Mouse (Mus musculus) E14TG2a.4 (cell line): ENCODE results near the gene Ibsp.

Source experiments
- H3K27me3 ChIP-seq: 2 replicates; pipeline ENCODE4 v1.6.1; 2014; ENCODE audit warnings: low read length, control low read depth; ENCODE audit not compliant: insufficient read depth
- H3K36me3 ChIP-seq: 2 replicates; pipeline ENCODE4 v1.6.1; 2014; ENCODE audit warnings: low read length, control low read depth; ENCODE audit not compliant: insufficient read depth
- H3K4me1 ChIP-seq: replicated peaks from 2 replicates; pipeline ENCODE4 v1.6.1; 2014; ENCODE audit warnings: low read depth, low read length, control low read depth
- H3K4me3 ChIP-seq: replicated peaks from 2 replicates; pipeline ENCODE4 v1.5.1; 2014; ENCODE audit warnings: mild to moderate bottlenecking, low read length
- H3K9me3 ChIP-seq: 2 replicates; pipeline ENCODE4 v1.6.1; 2014; ENCODE audit warnings: low read length, control low read depth
- CTCF ChIP-seq: conservative IDR thresholded peaks from 2 replicates; pipeline ENCODE4 v1.5.1; 2014; ENCODE audit warnings: low read length
- NANOG ChIP-seq: IDR thresholded peaks from 2 replicates; pipeline ENCODE4 v1.6.1; 2014; ENCODE audit warnings: borderline replicate concordance, low read length, mixed read lengths
- POU5F1 ChIP-seq: IDR thresholded peaks from 2 replicates; pipeline ENCODE4 v1.6.1; 2014; ENCODE audit warnings: low read length, borderline replicate concordance

The Ibsp gene

GRCm38 (mm10) chr5:104298994-104299393 lies at the start of gene Ibsp:
TSS of gene Ibsp (plus strand) at chr5:104299171.
- TF ChIP-seq CTCF = no peak

GRCm38 (mm10) chr5:104251811-104252210 lies 47.2 kb upstream of the Ibsp start:
- Histone ChIP-seq H3K9me3 (no peaks in the 10 kb centered on the region), H3K4me3 (no peak overlapping the region), H3K27me3 (no peaks in the 10 kb centered on the region), H3K36me3 (no peaks in the 10 kb centered on the region), H3K4me1 (no peaks in the 10 kb centered on the region)
- TF ChIP-seq POU5F1 (no peak), NANOG (no peak), CTCF (no peak)

More at GRCm38 (mm10) chr5:104298994-104299393, at the start of gene Ibsp:
- Histone ChIP-seq H3K9me3 (peaks cover 3% of the 10 kb centered on the region; the same call in 1 of the 2 replicates), H3K4me3 (no peak within 1 kb of the TSS), H3K4me1 (no peaks in the 10 kb centered on the region), H3K36me3 (no peaks in the 10 kb centered on the region), H3K27me3 (no peaks in the 10 kb centered on the region)

- Histone ChIP-seq H3K9me3 (no peaks in the 10 kb centered on the region), H3K27me3 (no peaks in the 10 kb centered on the region), H3K4me1 (no peaks in the 10 kb centered on the region), H3K4me3 (no peak overlapping the region), H3K36me3 (no peaks in the 10 kb centered on the region)
- TF ChIP-seq NANOG = no peak
- no peak for TF ChIP-seq POU5F1
- no peak for TF ChIP-seq CTCF
These were observed 42.4 kb upstream of the Ibsp start for GRCm38 (mm10) chr5:104256585-104256984.

DNA sequence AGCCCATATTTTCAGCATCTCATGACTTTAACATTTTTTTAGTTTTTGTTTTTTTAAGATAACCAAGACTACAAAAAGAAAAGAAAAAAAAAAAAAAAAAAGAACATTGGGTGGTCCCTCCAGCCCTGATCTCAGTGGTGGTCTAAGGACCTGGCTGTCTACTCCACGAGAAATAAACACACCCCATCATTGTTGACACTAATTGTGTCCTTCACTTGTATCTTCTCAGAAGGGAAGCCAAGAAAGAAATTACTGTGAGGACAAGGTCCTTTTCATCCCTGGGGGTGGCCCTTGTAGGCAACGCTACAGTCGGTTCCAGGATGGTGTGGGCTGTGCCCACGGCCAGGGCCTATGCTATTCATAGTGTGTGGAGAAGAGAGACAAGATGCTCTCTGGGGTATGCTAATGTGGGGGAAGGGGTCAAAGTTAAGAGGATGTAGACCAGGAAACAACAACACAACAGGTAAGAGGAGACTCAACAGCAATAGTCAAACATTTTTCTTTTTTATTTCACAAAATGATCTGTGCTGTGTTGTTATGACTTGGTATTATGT lies 37.0 kb upstream of the Ibsp start:
- Histone ChIP-seq H3K4me3 (no peak overlapping the region), H3K27me3 (no peaks in the 10 kb centered on the region), H3K36me3 (no peaks in the 10 kb centered on the region), H3K9me3 (no peaks in the 10 kb centered on the region), H3K4me1 (no peaks in the 10 kb centered on the region)
- no peak for TF ChIP-seq POU5F1
- TF ChIP-seq NANOG = no peak
- TF ChIP-seq CTCF = no peak

DNA sequence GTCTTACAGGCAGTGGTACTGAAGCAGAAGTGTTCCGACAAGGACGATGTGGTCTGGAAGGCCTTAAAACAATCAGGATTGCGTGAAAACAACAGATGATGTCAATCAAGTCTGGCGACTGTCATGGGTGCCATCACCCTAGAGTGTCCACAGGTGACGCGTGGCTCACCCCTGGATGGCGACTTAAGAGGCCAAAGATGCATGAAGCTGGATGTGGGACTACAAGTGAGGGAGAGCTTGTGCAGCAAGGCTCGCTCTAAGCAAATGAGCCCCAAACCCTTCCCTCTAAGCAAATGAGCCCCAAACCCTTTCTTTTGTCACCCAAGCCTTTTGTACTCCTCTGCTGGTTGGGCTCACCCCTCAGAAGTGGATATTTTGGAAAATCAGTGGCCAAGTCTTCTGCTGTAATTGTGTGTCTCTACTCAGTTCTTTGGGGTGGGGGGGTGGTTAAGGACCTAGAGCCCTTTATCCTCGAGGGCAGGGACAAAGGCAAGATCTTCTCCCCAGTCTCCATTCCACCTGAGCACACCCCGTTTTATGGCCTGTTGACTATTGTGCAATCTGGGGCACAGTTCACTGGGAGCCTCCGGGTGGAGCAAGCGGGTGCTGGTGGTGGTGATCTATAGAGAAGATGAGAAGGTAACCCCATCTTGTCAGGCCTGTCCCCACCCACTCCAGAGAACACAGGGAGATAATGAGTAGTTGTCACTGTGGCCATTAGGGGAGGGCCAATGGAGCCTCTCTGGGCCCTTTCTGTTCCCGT lies 35.8 kb upstream of the Ibsp start:
- Histone ChIP-seq H3K9me3 (no peaks in the 10 kb centered on the region), H3K4me1 (no peaks in the 10 kb centered on the region), H3K4me3 (no peak overlapping the region), H3K27me3 (no peaks in the 10 kb centered on the region), H3K36me3 (no peaks in the 10 kb centered on the region)
- no peak for TF ChIP-seq NANOG
- no peak for TF ChIP-seq CTCF
- no peak for TF ChIP-seq POU5F1

- H3K27me3 ChIP-seq = no peaks in the 10 kb centered on the region
- H3K36me3 ChIP-seq = no peaks in the 10 kb centered on the region
- no peak overlapping the region for H3K4me3 ChIP-seq
- no peaks in the 10 kb centered on the region for H3K4me1 ChIP-seq
- peaks cover 6% of the 10 kb centered on the region; the same call in 1 of the 2 replicates for H3K9me3 ChIP-seq
- TF ChIP-seq CTCF = no peak
- TF ChIP-seq NANOG = no peak
- no peak for TF ChIP-seq POU5F1
These were observed 4.8 kb upstream of the Ibsp start for GRCm38 (mm10) chr5:104294201-104294600.

GRCm38 (mm10) chr5:104314073-104314472 lies 15.1 kb downstream of the Ibsp start:
- H3K4me1 ChIP-seq = no peaks in the 10 kb centered on the region
- no peaks in the 10 kb centered on the region for H3K27me3 ChIP-seq
- no peaks in the 10 kb centered on the region for H3K36me3 ChIP-seq
- H3K9me3 ChIP-seq = peaks cover 43% of the 10 kb centered on the region
- TF ChIP-seq CTCF (no peak), POU5F1 (no peak), NANOG (no peak)
- H3K4me3 ChIP-seq = no peak overlapping the region

DNA sequence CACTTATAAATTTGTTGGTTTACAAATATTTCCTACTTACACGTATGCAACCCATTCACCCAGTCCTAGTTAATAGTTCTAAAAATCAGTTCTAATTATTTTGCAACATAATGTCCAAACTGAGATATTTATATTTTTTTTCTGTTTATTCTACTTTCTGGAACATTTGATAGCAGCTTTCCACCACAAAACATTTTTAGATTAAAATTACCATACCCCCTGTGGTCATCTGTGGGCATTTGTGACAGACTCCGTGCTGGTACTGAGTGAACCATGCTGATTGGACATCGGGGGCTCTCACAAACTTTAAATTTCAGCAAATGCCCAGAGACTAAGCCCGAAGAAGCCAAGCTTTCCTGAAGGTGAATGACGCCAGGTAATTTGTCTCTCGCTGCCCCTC lies 26.1 kb downstream of the Ibsp start, which contains the start of gene Mepe:
TSS of gene Mepe (plus strand) at position 301 of the 400 bp plus-strand sequence.
- H3K9me3 ChIP-seq = peaks cover 12% of the 10 kb centered on the region
- no peaks in the 10 kb centered on the region for H3K27me3 ChIP-seq
- TF ChIP-seq CTCF (no peak), POU5F1 (no peak), NANOG (no peak)
- H3K36me3 ChIP-seq = no peaks in the 10 kb centered on the region
- H3K4me1 ChIP-seq = no peaks in the 10 kb centered on the region
- no peak within 1 kb of the TSS for H3K4me3 ChIP-seq
